Mouse (Mus musculus): Measurements from ENCODE around the gene Ndc80. TPM values are rescaled to one million over a fixed set of nuclear protein-coding genes. Genes with fewer than 3 reads are reported as not detected.
A peak's percentile ranks its signal among the peaks of the same experiment; 100 is the strongest.

The Ndc80 gene
- total and polyA plus RNA-seq, 2 experiments = 0.46 TPM; not detected in 1

DNA sequence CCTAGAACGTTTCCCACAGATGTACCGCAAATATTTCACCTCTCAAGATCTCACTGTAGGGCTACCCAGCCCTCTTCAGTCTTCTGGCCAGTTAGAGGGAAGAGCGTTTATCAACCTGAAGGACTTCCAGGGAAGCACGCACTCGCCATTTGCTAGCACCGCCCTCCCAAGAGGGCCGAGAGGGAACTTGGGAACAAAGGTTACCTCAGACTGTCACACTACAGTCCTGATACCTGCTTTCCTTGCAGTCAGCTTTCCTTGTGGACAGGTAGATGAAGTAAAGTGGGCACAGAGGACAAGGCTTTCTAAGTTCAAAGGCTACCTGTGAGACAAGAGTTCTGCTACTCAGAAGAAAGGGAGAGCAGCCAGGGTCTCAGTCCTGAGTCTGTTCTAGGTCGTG lies 19.8 kb downstream of the Ndc80 start:
- WGBS = 91% methylated on average over 8 of the region's 8 CpGs
- Histone ChIP-seq H3K9ac (ENCODE audit: low read depth, low read length) (no peak overlapping the region), H3K4me3 (ENCODE audit: insufficient read depth, low read depth, low read length) (no peak overlapping the region), H3K27me3 (ENCODE audit: control insufficient read depth, insufficient read depth, low read length) (no peaks in the 10 kb centered on the region), H3K27ac (replicated peaks; ENCODE audit: insufficient read depth, low read depth, low read length) (no peak overlapping the region), H3K4me1 (ENCODE audit: control insufficient read depth, insufficient read depth, low read length) (peaks cover 2% of the 10 kb centered on the region), H3K79me2 (ENCODE audit: control insufficient read depth, insufficient read depth, low read length) (no peaks in the 10 kb centered on the region), H3K36me3 (ENCODE audit: control insufficient read depth, insufficient read depth, low read length) (no peaks in the 10 kb centered on the region)
- no peak for TF ChIP-seq CTCF (IDR thresholded peaks at IDR 0.05; ENCODE audit: low read depth, low read length)
- TF ChIP-seq POLR2A (IDR thresholded peaks at IDR 0.05; ENCODE audit: extremely low read depth, insufficient read depth, low read length) = no peak
- DNase-seq (ENCODE audit: extremely low read depth, low read depth, low spot score) = no peak

DNA sequence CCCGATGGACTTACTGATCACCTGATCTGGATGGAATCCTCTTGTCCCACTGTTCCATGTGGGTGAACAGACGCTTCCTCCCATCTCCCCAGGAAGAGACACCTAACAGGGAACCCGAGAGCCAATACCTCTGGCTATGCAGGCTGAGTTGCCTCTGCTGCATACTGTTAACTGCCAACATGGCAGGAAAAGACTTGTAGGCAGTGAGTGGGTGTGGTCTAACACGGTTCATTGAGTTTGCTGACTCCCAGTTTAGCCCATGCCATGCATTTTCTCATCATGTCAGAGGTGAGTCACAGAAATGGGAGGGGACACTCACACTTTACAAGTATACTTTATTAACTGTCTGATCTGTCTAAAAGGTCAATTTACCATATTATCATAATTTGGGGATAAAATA lies 30.9 kb downstream of the Ndc80 start:
- H3K27ac ChIP-seq (replicated peaks; ENCODE audit: insufficient read depth, low read depth, low read length) = no peak overlapping the region
- TF ChIP-seq POLR2A (IDR thresholded peaks at IDR 0.05; ENCODE audit: extremely low read depth, insufficient read depth, low read length) (no peak), CTCF (IDR thresholded peaks at IDR 0.05; ENCODE audit: low read depth, low read length) (no peak)
- WGBS = 90% methylated on average over 4 of the region's 4 CpGs
- no peak for DNase-seq (ENCODE audit: extremely low read depth, low read depth, low spot score)
- H3K27me3 ChIP-seq (ENCODE audit: control insufficient read depth, insufficient read depth, low read length) = no peaks in the 10 kb centered on the region
- H3K36me3 ChIP-seq (ENCODE audit: control insufficient read depth, insufficient read depth, low read length) = no peaks in the 10 kb centered on the region
- H3K79me2 ChIP-seq (ENCODE audit: control insufficient read depth, insufficient read depth, low read length) = no peaks in the 10 kb centered on the region
- peaks cover 2% of the 10 kb centered on the region; the same call in 1 of the 2 replicates for H3K4me1 ChIP-seq (ENCODE audit: control insufficient read depth, insufficient read depth, low read length)
- no peak overlapping the region for H3K9ac ChIP-seq (ENCODE audit: low read depth, low read length)
- no peak overlapping the region for H3K4me3 ChIP-seq (ENCODE audit: insufficient read depth, low read depth, low read length)

DNA sequence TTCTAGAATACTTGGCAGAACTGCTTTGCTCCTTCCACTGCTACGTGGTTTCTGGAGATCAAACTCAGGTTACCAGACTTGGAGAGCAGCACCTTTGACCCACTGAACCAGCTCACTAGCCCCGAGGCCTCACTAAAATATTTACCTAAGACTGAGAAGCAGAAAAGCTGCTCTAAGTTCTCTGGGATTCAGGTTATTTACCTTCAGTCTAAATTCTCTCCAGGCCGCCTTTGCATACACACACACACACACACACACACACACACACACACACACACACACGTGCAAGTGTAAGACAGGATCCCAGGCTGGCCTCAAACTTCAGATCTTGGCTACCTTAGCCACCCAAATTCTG lies 35.3 kb downstream of the Ndc80 start:
- H3K36me3 ChIP-seq (ENCODE audit: control insufficient read depth, insufficient read depth, low read length) = no peaks in the 10 kb centered on the region
- no peaks in the 10 kb centered on the region for H3K79me2 ChIP-seq (ENCODE audit: control insufficient read depth, insufficient read depth, low read length)
- WGBS = 18% methylated on average over 4 of the region's 4 CpGs
- H3K4me1 ChIP-seq (ENCODE audit: control insufficient read depth, insufficient read depth, low read length) = peaks cover 2% of the 10 kb centered on the region; the same call in 1 of the 2 replicates
- H3K27ac ChIP-seq (replicated peaks; ENCODE audit: insufficient read depth, low read depth, low read length) = no peak overlapping the region
- H3K27me3 ChIP-seq (ENCODE audit: control insufficient read depth, insufficient read depth, low read length) = no peaks in the 10 kb centered on the region
- DNase-seq (ENCODE audit: extremely low read depth, low read depth, low spot score) = peak; percentile 49
- no peak overlapping the region for H3K4me3 ChIP-seq (ENCODE audit: insufficient read depth, low read depth, low read length)
- H3K9ac ChIP-seq (ENCODE audit: low read depth, low read length) = no peak overlapping the region
- TF ChIP-seq CTCF (IDR thresholded peaks at IDR 0.05; ENCODE audit: low read depth, low read length) = no peak
- TF ChIP-seq POLR2A (IDR thresholded peaks at IDR 0.05; ENCODE audit: extremely low read depth, insufficient read depth, low read length) = no peak

DNA sequence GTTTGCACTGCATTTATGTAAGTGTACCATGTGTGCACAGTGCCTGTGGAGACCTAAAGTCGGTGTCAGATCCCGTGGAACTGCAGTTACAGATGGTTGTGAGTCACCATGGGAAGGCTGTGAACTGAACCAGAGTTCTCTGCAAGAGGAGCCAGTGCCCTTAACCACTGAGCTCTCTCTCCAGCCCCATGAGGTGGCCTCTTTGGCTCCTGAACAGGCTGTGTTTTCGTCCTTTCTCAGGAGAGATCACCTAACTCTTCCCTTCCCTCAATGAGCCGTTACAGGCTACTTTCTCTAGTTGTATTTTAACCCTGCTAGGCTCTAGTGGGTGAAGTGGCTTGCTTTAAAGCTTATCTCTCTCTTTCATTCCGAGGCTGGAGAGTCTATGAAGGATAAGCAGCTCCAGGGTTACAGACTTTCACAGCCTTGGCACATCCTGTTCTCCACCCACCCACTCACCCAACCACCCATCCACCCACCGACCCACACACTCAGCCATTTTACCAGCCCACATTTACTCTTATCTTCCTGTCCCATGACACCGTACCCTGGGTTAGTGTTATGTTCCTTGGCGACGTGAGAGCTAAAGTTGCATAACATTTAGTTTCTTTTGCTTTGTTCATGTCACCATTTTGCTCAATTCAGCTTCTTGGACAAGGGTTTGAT lies 35.9 kb downstream of the Ndc80 start:
- Histone ChIP-seq H3K9ac (ENCODE audit: low read depth, low read length) (no peak overlapping the region), H3K27ac (replicated peaks; ENCODE audit: insufficient read depth, low read depth, low read length) (no peak overlapping the region), H3K36me3 (ENCODE audit: control insufficient read depth, insufficient read depth, low read length) (no peaks in the 10 kb centered on the region), H3K4me1 (ENCODE audit: control insufficient read depth, insufficient read depth, low read length) (peaks cover 2% of the 10 kb centered on the region; the same call in 1 of the 2 replicates), H3K79me2 (ENCODE audit: control insufficient read depth, insufficient read depth, low read length) (no peaks in the 10 kb centered on the region), H3K27me3 (ENCODE audit: control insufficient read depth, insufficient read depth, low read length) (no peaks in the 10 kb centered on the region), H3K4me3 (ENCODE audit: insufficient read depth, low read depth, low read length) (no peak overlapping the region)
- 30% methylated on average over 9 of the region's 9 CpGs for WGBS
- TF ChIP-seq CTCF (IDR thresholded peaks at IDR 0.05; ENCODE audit: low read depth, low read length) (no peak), POLR2A (IDR thresholded peaks at IDR 0.05; ENCODE audit: extremely low read depth, insufficient read depth, low read length) (no peak)
- DNase-seq (ENCODE audit: extremely low read depth, low read depth, low spot score) = no peak

DNA sequence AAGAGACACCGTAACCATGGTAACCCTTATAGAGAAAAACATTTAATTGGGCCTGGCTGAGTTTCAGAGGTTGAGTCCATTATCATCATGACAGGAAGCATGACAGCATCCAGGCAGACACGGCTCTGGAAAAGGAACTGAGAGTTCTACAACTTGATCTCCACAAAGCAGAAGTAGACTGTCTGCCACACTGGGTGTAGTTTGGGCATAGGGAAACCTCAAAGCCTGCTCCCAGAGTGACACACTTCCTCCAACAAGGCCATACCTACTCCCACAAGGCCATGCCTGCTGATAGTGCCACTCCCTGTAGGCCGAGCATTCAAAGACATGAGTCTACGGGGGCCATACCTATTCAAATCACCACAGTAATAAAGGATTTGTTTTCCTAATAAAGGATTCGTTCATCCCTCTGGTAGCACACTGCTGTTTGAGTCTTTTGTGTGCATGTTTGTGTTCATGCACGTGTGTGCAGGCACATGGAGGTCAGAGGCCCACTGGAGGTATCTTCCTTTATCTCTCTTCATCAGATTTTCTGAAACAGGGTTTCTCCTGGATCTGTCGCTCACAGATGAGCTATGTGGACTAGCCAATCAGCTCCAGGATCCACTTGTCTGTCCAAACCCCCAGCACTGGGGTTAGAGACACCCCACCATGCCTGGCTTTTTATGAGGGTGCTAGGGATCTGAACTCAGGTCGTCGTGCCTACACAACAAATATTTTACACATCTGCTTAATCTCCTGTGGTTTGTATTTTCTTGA lies 36.8 kb downstream of the Ndc80 start:
- Histone ChIP-seq H3K27me3 (ENCODE audit: control insufficient read depth, insufficient read depth, low read length) (no peaks in the 10 kb centered on the region), H3K4me1 (ENCODE audit: control insufficient read depth, insufficient read depth, low read length) (peaks cover 2% of the 10 kb centered on the region; the same call in 1 of the 2 replicates), H3K4me3 (ENCODE audit: insufficient read depth, low read depth, low read length) (no peak overlapping the region), H3K9ac (ENCODE audit: low read depth, low read length) (no peak overlapping the region), H3K36me3 (ENCODE audit: control insufficient read depth, insufficient read depth, low read length) (no peaks in the 10 kb centered on the region), H3K79me2 (ENCODE audit: control insufficient read depth, insufficient read depth, low read length) (no peaks in the 10 kb centered on the region), H3K27ac (replicated peaks; ENCODE audit: insufficient read depth, low read depth, low read length) (no peak overlapping the region)
- 90% methylated on average over 9 of the region's 9 CpGs for whole genome bisulfite sequencing
- DNase-seq (ENCODE audit: extremely low read depth, low read depth, low spot score) = no peak
- no peak for TF ChIP-seq CTCF (IDR thresholded peaks at IDR 0.05; ENCODE audit: low read depth, low read length)
- no peak for TF ChIP-seq POLR2A (IDR thresholded peaks at IDR 0.05; ENCODE audit: extremely low read depth, insufficient read depth, low read length)
